Mouse (Mus musculus) liver, postnatal 0 days (tissue): Measurements from ENCODE around the gene Tma7. TPM values are rescaled to one million over a fixed set of nuclear protein-coding genes. Genes with fewer than 3 reads are reported as not detected.

ENCODE experiments used
- ATAC-seq: fragments of 200-750 bp; cut with Nextera tagmentation; 2 replicates; pipeline ENCODE4 v1.8.0; 2017; ENCODE audit warnings: mild to moderate bottlenecking, moderate library complexity
- DNase-seq: peaks from one replicate; pipeline ENCODE4 v3.0.0-alpha.2; 2016
- H3K27ac ChIP-seq: fragments of 300-500 bp; sonication (generic); 2 replicates; pipeline ENCODE4 v1.5.1; 2014; ENCODE audit warnings: antibody characterized with exemption, moderate library complexity, mild to moderate bottlenecking, low read depth
- H3K27me3 ChIP-seq: fragments of 300-500 bp; sonication (generic); 2 replicates; pipeline ENCODE4 v1.6.1; 2014; ENCODE audit warnings: low read length, control low read depth, mixed read lengths; ENCODE audit not compliant: insufficient read depth
- H3K36me3 ChIP-seq: fragments of 300-500 bp; sonication (generic); replicated peaks from 2 replicates; pipeline ENCODE4 v1.6.1; 2014; ENCODE audit warnings: mild to moderate bottlenecking, control low read depth, low read length, moderate library complexity, mixed read lengths; ENCODE audit not compliant: insufficient read depth
- H3K4me1 ChIP-seq: fragments of 300-500 bp; sonication (generic); 2 replicates; pipeline ENCODE4 v1.6.1; 2014; ENCODE audit warnings: antibody characterized with exemption, mild to moderate bottlenecking, control low read depth; ENCODE audit not compliant: insufficient read depth
- H3K4me2 ChIP-seq: fragments of 300-500 bp; sonication (generic); 2 replicates; pipeline ENCODE4 v1.6.1; 2014; ENCODE audit warnings: low read depth, mild to moderate bottlenecking, low read length, moderate library complexity, mixed read lengths
- H3K4me3 ChIP-seq: fragments of 300-500 bp; sonication (generic); 2 replicates; pipeline ENCODE4 v1.5.1; 2014; ENCODE audit warnings: low read depth, low read length
- H3K9ac ChIP-seq: fragments of 300-500 bp; sonication (generic); replicated peaks from 2 replicates; pipeline ENCODE4 v1.6.1; 2014; ENCODE audit warnings: mild to moderate bottlenecking, moderate library complexity
- H3K9me3 ChIP-seq: fragments of 300-500 bp; sonication (generic); 2 replicates; pipeline ENCODE4 v1.6.1; 2016; ENCODE audit warnings: mild to moderate bottlenecking, control low read depth, low read length, mixed read lengths
- CTCF ChIP-seq: sonication (generic); IDR thresholded peaks from 2 replicates; pipeline ENCODE4 v1.5.1; 2016; ENCODE audit warnings: antibody characterized with exemption, low read depth
- EP300 ChIP-seq: IDR thresholded peaks from 2 replicates; pipeline ENCODE4 v1.6.1; 2016; ENCODE audit warnings: antibody characterized with exemption, low read depth, mild to moderate bottlenecking
- WGBS: fragments of 180-500 bp; shearing (Covaris S2); extraction: QIAGEN DNeasy Blood & Tissue Kit; methylation state at CpG from one replicate; pipeline ENCODE4 v1.1.7; 2014; ENCODE audit not compliant: insufficient replicate concordance; 5-methylcytosine and 5-hydroxymethylcytosine counted together
- polyA plus RNA-seq: library from polyadenylated mRNA; unstranded; fragments of >200 nt; fragmentation: Nextera tagmentation; extraction: Ambion mirVana; gene quantifications from 2 replicates; pipeline ENCODE4 v1.2.1, GENCODE M21; 2015

Gene Tma7
- polyA plus RNA-seq, 1 experiment from 2014 or later, result 284 TPM

- Histone ChIP-seq H3K9me3 (no peaks in the 10 kb centered on the region), H3K9ac (peak overlapping the region; percentile 74), H3K4me1 (peaks cover 25% of the 10 kb centered on the region), H3K27me3 (peaks cover 31% of the 10 kb centered on the region), H3K4me3 (peak overlapping the region; percentile 62), H3K27ac (peak overlapping the region; percentile 91), H3K4me2 (peak overlapping the region; percentile 81), H3K36me3 (peaks cover 7% of the 10 kb centered on the region; the same call in 1 of the 2 replicates)
- ATAC-seq (no peak), DNase-seq (no peak)
- WGBS, result 66% methylated on average over 9 of the region's 9 CpGs
- TF ChIP-seq CTCF, result no peak
- TF ChIP-seq EP300, result no peak
Measured at GRCm38 (mm10) chr9:109096251-109096661, 13.9 kb upstream of the Tma7 start.

DNA sequence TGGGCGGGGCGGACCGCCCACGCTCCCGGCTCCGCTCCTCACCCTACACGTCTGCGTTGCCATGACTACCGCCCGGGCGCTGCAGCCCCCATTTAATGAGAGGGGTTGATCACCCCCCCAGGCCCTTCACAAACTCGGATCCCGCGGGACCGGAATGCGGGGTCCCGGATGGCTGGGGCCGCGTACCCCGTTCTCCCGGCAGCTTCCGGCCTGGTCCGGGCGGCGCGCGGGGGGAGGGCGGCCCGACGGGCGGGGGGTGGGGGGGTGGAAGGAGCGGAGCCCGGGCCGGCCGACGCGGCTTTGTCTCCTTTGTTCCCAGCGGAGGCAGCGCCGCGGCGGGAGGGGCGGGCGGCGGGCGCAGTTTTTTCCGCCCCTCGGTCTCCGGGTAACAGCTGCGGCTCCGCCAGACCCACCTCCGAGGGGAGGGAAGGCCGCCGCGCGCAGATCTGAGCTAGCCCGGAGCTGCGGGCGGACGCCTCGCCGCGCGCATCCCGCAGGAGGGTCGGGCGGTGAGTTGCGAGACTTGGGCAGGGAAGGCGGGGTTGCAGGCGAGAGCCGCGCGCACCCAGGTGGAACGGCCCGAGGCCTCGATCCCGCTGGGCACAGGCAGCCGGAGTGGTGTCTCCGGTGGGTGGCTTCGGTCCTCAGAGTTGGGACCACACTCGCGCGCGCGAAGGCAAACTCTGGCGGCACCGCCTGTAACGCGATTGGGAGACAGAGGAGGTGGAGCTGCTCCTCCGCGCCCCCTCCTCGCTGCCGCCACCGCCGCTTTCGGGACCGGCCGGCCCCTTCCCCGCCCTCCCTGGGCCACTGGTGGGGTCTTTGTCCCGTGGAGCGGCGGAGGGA is 13.0 kb upstream of the Tma7 start, which contains the start of gene Plxnb1:
Gene Plxnb1, plus strand, starts transcription at position 253 of the 846 bp plus-strand sequence.
- Histone ChIP-seq H3K27ac (peak within 1 kb of the TSS; percentile 91), H3K4me2 (peak within 1 kb of the TSS; percentile 81), H3K36me3 (peaks cover 7% of the 10 kb centered on the region; the same call in 1 of the 2 replicates), H3K9ac (peak within 1 kb of the TSS; percentile 74), H3K9me3 (no peaks in the 10 kb centered on the region), H3K4me3 (peak within 1 kb of the TSS; percentile 62), H3K27me3 (peaks cover 31% of the 10 kb centered on the region), H3K4me1 (peaks cover 25% of the 10 kb centered on the region)
- TF ChIP-seq EP300 (no peak), CTCF (no peak)
- DNase-seq, result peak; percentile 70
- under 1% methylated on average over 85 of the region's 102 CpGs for WGBS
- ATAC-seq, result peak; percentile 53

GRCm38 (mm10) chr9:109094553-109095136 is 12.3 kb upstream of the Tma7 start:
- Histone ChIP-seq H3K4me2 (peak overlapping the region; percentile 81), H3K4me1 (peaks cover 28% of the 10 kb centered on the region), H3K27me3 (peaks cover 31% of the 10 kb centered on the region), H3K9me3 (no peaks in the 10 kb centered on the region), H3K4me3 (peak overlapping the region; percentile 62), H3K27ac (peak overlapping the region; percentile 91), H3K36me3 (peaks cover 8% of the 10 kb centered on the region; the same call in 1 of the 2 replicates), H3K9ac (peak overlapping the region; percentile 74)
- ATAC-seq (peak; percentile 79), DNase-seq (peak; percentile 79)
- 7% methylated on average over 17 of the region's 21 CpGs for WGBS
- TF ChIP-seq CTCF (no peak), EP300 (peak; percentile 37; the same call in 1 of the 2 replicates)

DNA sequence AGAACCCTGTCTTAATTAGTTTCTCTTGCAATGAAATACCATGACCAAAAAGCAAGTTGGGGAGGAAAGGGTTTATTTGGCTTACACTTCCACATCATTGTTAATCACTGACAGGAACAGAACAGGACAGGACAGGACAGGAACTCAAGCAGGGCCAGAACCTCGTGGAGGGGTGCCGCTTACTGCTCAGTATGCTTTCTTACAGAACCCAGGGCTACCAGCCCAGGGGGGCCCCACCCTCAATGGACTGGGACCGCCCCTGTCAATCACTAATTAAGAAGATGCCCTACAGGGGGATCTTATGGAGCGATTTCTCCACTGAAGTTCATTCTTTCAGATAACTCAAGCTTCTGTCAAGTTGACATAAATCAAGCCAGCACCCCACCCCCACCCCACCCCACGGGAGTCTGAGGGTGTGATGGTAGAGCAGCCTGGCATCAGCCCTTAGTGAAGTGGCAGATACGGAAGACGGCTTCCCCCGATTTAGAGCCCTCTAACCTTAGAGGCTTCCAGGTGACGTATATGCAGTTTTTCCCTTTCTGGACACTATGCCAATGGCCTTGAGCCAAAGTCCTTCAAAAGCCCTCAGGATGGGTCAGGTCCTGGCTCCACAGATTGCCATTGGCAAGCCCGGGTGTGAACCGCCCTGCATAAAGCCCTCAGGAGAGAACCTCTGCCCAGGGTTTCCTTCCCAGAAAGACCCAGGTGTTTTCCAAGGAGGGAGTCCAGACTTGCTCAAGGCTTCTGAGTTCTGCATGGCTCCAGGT is 11.6 kb upstream of the Tma7 start:
- peaks cover 31% of the 10 kb centered on the region for H3K27me3 ChIP-seq

DNA sequence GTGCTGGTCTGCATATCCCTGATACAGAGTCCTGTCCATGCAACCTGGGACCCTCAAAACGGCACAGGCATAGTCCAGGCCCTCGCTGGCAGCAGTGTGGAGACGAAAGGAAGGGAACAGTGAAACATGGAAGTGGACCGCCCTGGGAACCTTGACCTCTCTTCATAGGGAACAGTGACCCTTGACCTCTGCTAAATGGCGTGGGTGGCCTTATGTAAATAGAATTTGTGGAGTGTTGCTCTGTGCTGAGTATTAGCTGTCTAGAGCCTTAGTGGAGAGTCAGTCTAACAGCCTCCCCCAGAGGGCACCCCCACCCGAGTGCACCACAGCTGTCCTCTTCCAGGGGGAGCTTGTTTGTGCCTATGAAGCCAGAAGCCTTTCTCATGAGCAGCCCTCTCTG is 10.4 kb upstream of the Tma7 start:
- peak; percentile 28 for ATAC-seq
- TF ChIP-seq CTCF (0 out of 2 replicates have a peak, but pooled peaks have one; percentile 2), EP300 (no peak)
- peak; percentile 47 for DNase-seq
- Histone ChIP-seq H3K9me3 (no peaks in the 10 kb centered on the region), H3K27ac (peak overlapping the region; percentile 72), H3K9ac (no peak overlapping the region), H3K4me1 (peaks cover 20% of the 10 kb centered on the region), H3K4me2 (0 out of 2 replicates have a peak overlapping the region, but pooled peaks have one; percentile 13), H3K36me3 (peaks cover 8% of the 10 kb centered on the region; the same call in 1 of the 2 replicates), H3K27me3 (peaks cover 31% of the 10 kb centered on the region), H3K4me3 (no peak overlapping the region)
- WGBS, result 64% methylated on average over 6 of the region's 6 CpGs

More for the DNA sequence above, 11.6 kb upstream of the Tma7 start:
- no peaks in the 10 kb centered on the region for H3K9me3 ChIP-seq
- peak overlapping the region; percentile 91 for H3K27ac ChIP-seq
- WGBS, result 37% methylated on average over 11 of the region's 11 CpGs
- H3K9ac ChIP-seq, result peak overlapping the region; percentile 48
- peaks cover 27% of the 10 kb centered on the region for H3K4me1 ChIP-seq
- peak; percentile 11 for ATAC-seq
- H3K36me3 ChIP-seq, result peaks cover 8% of the 10 kb centered on the region; the same call in 1 of the 2 replicates
- DNase-seq, result no peak
- peak overlapping the region; percentile 62 for H3K4me3 ChIP-seq
- TF ChIP-seq EP300, result no peak
- TF ChIP-seq CTCF, result no peak
- H3K4me2 ChIP-seq, result peak overlapping the region; percentile 81
